Mouse (Mus musculus): ENCODE data around the gene Slc25a26. TPM values are rescaled to one million over a fixed set of nuclear protein-coding genes. Genes with fewer than 3 reads are reported as not detected.
"Not testable (repeated sequence)": the region's sequence is repeated elsewhere in the genome, so short reads cannot be mapped to it uniquely, and the experiment has no call there.

The Slc25a26 gene
- total RNA-seq, 2 experiments from 2014 or later, result 7.3 to 10.9 TPM

GRCm38 (mm10) chr6:94550298-94550697 lies 50.2 kb downstream of the Slc25a26 start:
- no peak for ATAC-seq (replicated peaks; ENCODE audit: poor library complexity, severe bottlenecking)

- no peak for ATAC-seq (replicated peaks; ENCODE audit: poor library complexity, severe bottlenecking)
Measured at GRCm38 (mm10) chr6:94550851-94551250, 50.7 kb downstream of the Slc25a26 start.

GRCm38 (mm10) chr6:94553085-94553484 lies 53.0 kb downstream of the Slc25a26 start:
- no peak for ATAC-seq (replicated peaks; ENCODE audit: poor library complexity, severe bottlenecking)

GRCm38 (mm10) chr6:94558603-94559002 lies 58.5 kb downstream of the Slc25a26 start:
- not testable (repeated sequence) for ATAC-seq (replicated peaks; ENCODE audit: poor library complexity, severe bottlenecking)

- ATAC-seq (replicated peaks; ENCODE audit: poor library complexity, severe bottlenecking), result no peak
Measured at GRCm38 (mm10) chr6:94560896-94561295, 60.8 kb downstream of the Slc25a26 start.

- ATAC-seq (replicated peaks; ENCODE audit: poor library complexity, severe bottlenecking), result no peak
Measured at GRCm38 (mm10) chr6:94561346-94561745, 61.2 kb downstream of the Slc25a26 start.

- ATAC-seq (replicated peaks; ENCODE audit: poor library complexity, severe bottlenecking), result no peak
Measured at GRCm38 (mm10) chr6:94563203-94563940, 63.2 kb downstream of the Slc25a26 start.

- ATAC-seq (replicated peaks; ENCODE audit: poor library complexity, severe bottlenecking), result no peak
Measured at GRCm38 (mm10) chr6:94565766-94566165, 65.6 kb downstream of the Slc25a26 start.

- peak; percentile 58 for ATAC-seq (replicated peaks; ENCODE audit: poor library complexity, severe bottlenecking)
Measured at GRCm38 (mm10) chr6:94568040-94568439, 67.9 kb downstream of the Slc25a26 start.

- ATAC-seq (replicated peaks; ENCODE audit: poor library complexity, severe bottlenecking), result no peak
Measured at GRCm38 (mm10) chr6:94575526-94576166, 75.5 kb downstream of the Slc25a26 start.

GRCm38 (mm10) chr6:94577991-94578390 lies 77.9 kb downstream of the Slc25a26 start:
- no peak for ATAC-seq (replicated peaks; ENCODE audit: poor library complexity, severe bottlenecking)

- peak; percentile 80 for ATAC-seq (replicated peaks; ENCODE audit: poor library complexity, severe bottlenecking)
Measured at GRCm38 (mm10) chr6:94582055-94582454, 81.9 kb downstream of the Slc25a26 start.

- ATAC-seq (replicated peaks; ENCODE audit: poor library complexity, severe bottlenecking), result no peak
Measured at GRCm38 (mm10) chr6:94584147-94584695, 84.1 kb downstream of the Slc25a26 start.

GRCm38 (mm10) chr6:94584976-94585375 lies 84.8 kb downstream of the Slc25a26 start:
- ATAC-seq (replicated peaks; ENCODE audit: poor library complexity, severe bottlenecking), result no peak

GRCm38 (mm10) chr6:94588365-94588764 lies 88.2 kb downstream of the Slc25a26 start:
- no peak for ATAC-seq (replicated peaks; ENCODE audit: poor library complexity, severe bottlenecking)

- ATAC-seq (replicated peaks; ENCODE audit: poor library complexity, severe bottlenecking), result no peak
Measured at GRCm38 (mm10) chr6:94592243-94592642, 92.1 kb downstream of the Slc25a26 start.

- ATAC-seq (replicated peaks; ENCODE audit: poor library complexity, severe bottlenecking), result no peak
Measured at GRCm38 (mm10) chr6:94592710-94593109, 92.6 kb downstream of the Slc25a26 start.

GRCm38 (mm10) chr6:94594096-94594665 lies 94.0 kb downstream of the Slc25a26 start:
- ATAC-seq (replicated peaks; ENCODE audit: poor library complexity, severe bottlenecking), result no peak

- ATAC-seq (replicated peaks; ENCODE audit: poor library complexity, severe bottlenecking), result no peak
Measured at GRCm38 (mm10) chr6:94594711-94595110, 94.6 kb downstream of the Slc25a26 start.

- ATAC-seq (replicated peaks; ENCODE audit: poor library complexity, severe bottlenecking), result no peak
Measured at GRCm38 (mm10) chr6:94595206-94595605, 95.1 kb downstream of the Slc25a26 start.

GRCm38 (mm10) chr6:94596051-94596760 lies 96.1 kb downstream of the Slc25a26 start:
- ATAC-seq (replicated peaks; ENCODE audit: poor library complexity, severe bottlenecking), result no peak

Data from granulocyte monocyte progenitor cell, adult 5-6 weeks (primary cell).